Mouse (Mus musculus): ENCODE results near the gene Timeless.
"Not testable (repeated sequence)": the region's sequence is repeated elsewhere in the genome, so short reads cannot be mapped to it uniquely, and the experiment has no call there.

Timeless gene

GRCm38 (mm10) chr10:128212871-128213323, 19.0 kb upstream of the Timeless start:
- peak; percentile 62 for DNase-seq (ENCODE audit: extremely low spot score, low spot score)

DNA sequence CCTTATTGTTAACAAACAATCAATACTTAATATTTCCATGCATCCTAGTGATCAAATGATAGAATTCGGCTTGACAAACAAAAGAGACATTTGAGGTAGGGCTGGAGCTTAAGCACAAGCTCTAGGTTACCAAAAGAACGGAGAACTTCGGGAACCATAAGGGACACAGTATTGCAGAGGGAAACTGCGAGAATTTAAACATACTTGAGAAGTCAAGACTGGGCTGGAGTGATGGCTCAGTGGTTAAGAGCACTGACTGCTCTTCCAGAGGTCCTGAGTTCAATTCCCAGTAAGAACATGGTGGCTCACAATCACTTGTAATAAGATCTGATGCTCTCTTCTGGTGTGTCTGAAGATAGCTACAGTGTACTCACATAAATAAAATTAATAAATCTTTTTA, 17.8 kb upstream of the Timeless start:
- not testable (repeated sequence) for DNase-seq (ENCODE audit: extremely low spot score, low spot score)

DNA sequence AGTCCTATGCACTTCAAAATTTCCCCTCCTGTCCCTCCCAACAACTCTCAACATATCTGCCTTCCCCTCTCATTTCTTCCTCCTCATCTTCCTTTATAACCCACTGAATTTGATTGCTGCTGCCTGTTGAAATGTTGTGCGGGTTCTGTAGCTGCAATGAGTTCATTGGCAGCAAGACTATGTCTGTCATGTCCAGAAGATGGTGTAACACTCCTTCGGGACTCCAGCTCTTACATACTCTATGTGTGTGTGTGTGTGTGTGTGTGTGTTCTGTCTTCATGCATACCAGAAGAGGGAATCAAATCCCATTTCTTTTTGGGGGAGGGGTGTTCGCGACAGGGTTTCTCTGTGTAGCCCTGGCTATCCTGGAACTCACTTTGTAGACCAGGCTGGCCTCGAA, 16.9 kb upstream of the Timeless start:
- no peak for DNase-seq (ENCODE audit: extremely low spot score, low spot score)

DNA sequence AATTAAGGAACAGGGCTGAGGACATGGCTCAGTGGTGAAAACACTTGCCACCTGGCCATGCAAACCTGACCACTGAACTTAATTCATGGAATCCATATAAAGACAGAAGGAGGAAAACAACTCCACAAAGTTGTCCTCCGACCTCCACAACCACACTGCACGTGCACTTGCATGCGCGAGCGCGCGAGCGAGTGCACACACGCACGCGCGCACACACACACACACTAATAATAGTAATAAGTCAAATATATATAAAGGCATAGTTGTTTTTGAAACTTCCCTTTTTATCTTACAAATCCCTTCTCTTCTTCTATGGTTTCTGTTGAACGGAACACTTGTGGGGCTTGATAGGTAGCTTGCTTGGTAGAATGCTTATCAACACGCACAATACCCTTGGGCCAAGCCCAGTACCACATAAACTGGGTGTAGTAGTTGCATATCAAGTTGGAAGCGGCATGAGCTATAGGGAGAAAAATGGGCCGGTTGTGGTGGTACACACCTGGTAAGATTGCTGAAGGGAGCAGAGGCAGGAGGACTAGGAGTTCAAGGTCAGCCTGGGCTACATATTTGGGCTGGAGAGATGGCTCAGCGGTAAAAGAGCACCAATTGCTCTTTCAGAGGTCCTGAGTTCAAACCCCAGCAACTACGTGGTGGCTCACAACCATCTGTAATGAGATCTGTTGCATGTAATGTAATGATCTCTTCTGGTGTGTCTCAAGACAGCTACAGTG, 13.3 kb upstream of the Timeless start:
- DNase-seq (ENCODE audit: extremely low spot score, low spot score) = no peak

DNA sequence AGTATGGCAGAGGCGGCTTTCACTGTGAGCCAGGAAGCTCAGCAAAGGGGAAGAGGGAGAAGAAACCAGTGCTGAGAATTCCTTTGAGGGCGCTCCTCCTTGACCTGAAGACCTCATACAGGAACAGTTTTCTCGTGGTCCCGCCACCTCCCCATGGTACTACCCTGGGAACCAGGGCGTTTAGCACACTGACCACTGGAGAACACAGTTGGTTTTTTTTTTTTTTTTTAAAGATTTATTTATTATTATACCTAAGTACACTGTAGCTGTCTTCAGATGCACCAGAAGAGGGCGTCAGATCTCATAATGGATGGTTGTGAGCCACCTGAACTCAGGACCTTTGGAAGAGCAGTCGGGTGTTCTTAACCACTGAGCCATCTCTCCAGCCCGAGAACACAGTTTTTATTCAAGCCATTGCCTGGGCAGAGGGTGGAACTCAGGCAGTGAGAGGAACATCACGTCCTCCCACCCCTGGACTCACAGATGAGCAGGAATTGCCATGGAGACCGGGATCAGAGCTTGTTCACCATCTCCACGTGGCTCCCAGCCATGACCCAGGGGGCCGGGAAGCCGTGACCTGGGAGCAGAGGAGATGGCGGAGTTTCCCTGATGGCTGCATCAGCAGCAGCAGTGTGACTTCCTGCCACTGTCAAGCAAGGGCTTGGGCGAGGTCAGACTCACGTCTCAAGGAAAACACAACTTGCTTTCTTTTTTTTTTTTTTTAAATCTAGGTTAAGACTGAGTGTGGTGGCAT, 10.2 kb upstream of the Timeless start:
- no peak for DNase-seq (ENCODE audit: extremely low spot score, low spot score)

DNA sequence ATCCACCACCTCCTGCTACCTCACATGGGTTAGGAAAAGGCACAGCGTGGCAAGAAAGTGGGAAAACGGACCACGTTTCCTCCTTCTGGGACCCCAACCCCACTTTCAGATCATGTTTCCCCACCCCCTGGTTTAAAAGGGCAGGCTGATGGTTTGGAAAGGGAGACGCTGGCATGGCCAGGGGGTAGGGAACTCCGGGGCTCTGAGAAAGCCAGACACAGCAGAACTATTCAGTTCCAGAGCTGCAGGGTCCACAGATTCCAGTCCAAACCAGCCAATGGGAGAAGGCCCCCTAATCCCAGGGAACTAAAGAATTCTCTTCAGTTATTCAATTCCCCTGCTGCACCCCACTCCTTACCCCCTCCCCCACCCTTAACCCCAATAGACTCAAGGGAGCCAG, 6.8 kb upstream of the Timeless start:
- DNase-seq (ENCODE audit: extremely low spot score, low spot score) = no peak

GRCm38 (mm10) chr10:128225538-128225937, 6.3 kb upstream of the Timeless start, which contains the start of gene Mip:
Mip (plus strand) TSS chr10:128225838.
- DNase-seq (ENCODE audit: extremely low spot score, low spot score) = no peak

- DNase-seq (ENCODE audit: extremely low spot score, low spot score) = no peak
Measured at GRCm38 (mm10) chr10:128227592-128227991, 4.3 kb upstream of the Timeless start.

GRCm38 (mm10) chr10:128228009-128228408, 3.9 kb upstream of the Timeless start:
- DNase-seq (ENCODE audit: extremely low spot score, low spot score) = no peak

- no peak for DNase-seq (ENCODE audit: extremely low spot score, low spot score)
Measured at GRCm38 (mm10) chr10:128230582-128230981, 1.3 kb upstream of the Timeless start.

DNA sequence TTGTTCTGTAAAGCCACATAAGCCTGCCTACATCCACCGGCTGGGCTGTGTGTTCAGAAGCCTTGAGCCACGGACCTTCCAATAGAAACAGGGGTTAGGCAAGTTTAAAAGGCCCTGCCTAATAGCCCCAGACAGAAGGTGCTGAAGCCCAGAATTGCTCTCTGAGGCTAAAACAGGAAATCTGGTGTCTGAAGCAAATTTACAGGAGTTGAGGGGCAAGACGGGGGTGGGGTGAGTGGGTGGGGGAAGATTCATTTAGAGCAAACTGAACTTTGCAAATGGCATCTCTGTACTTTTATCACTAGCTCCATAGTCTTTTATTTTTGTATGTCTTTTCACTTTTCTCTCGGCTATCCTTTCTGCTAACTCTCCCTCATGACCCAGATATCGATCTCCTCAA, 719 bp upstream of the Timeless start:
- no peak for DNase-seq (ENCODE audit: extremely low spot score, low spot score)

- peak; percentile 60 for DNase-seq (ENCODE audit: extremely low spot score, low spot score)
Measured at GRCm38 (mm10) chr10:128232420-128232985, 638 bp downstream of the Timeless start.

- no peak for DNase-seq (ENCODE audit: extremely low spot score, low spot score)
Measured at GRCm38 (mm10) chr10:128236321-128236720, 4.5 kb downstream of the Timeless start.

DNA sequence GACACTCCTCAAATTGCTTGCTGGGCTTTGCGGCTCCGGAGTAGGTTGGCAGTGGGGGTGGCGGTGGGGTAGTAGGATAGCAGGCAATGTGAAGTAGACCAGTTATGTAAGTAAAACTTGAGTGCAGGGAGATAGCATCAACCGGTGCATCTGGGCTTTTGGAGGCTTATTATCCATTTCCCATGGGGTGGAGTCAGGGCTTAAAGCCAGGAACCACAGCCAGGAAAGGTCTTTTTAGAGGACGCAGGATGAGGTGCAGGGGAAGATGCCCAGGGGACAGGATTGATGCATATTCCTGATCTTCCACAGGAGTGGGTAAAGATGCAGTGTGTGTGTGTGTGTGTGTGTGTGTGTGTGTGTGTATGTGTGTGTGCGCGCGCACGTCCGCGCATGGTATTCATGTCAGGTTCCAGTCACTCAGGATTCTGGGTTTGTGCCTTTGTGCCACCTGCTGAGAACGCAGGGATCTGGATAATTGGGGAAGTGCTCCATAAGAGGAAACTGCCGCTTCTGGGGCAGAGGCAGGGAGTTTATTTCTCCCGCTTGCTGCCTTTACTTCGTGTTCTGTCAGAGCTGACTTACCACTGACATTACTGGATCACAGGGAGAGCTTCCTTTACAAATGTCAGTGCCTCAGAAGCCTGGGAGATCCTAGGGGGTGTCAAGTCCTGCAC, 6.1 kb downstream of the Timeless start:
- DNase-seq (ENCODE audit: extremely low spot score, low spot score) = no peak

DNA sequence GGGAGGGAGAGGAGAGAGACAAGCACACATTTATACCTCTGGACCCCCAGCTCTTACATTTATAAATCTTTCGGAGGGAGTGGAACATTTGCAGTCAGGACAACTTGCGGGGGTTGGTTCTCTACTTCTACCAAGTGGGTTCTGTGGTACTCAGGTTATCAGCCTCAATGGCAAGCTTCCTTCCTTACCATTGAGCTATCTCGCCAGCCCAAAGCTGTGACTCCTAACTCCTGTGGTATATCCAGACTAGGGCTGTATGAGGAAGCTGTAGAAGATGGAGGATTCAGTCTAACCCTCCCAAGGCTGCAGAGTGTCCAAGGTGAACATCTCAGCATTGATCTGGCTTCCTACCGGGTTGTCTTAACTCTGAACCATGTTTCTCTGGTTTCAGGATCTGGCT, 7.3 kb downstream of the Timeless start:
- DNase-seq (ENCODE audit: extremely low spot score, low spot score) = no peak

DNA sequence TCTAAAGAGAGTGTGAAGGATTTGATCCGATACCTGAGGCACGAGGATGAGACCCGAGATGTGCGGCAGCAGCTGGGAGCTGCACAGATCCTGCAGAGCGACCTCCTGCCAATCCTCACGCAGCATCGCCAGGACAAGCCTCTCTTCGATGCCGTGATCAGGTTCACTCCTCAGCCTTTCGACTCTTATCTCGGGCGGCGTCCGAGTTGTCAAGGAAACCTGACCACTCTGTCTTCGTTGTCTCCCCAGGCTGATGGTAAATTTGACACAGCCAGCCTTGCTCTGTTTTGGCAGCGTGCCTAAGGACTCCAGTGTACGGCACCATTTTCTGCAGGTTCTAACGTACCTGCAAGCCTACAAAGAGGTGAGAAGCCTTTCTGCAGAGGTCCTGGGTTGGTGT, 8.3 kb downstream of the Timeless start:
- DNase-seq (ENCODE audit: extremely low spot score, low spot score) = no peak

DNA sequence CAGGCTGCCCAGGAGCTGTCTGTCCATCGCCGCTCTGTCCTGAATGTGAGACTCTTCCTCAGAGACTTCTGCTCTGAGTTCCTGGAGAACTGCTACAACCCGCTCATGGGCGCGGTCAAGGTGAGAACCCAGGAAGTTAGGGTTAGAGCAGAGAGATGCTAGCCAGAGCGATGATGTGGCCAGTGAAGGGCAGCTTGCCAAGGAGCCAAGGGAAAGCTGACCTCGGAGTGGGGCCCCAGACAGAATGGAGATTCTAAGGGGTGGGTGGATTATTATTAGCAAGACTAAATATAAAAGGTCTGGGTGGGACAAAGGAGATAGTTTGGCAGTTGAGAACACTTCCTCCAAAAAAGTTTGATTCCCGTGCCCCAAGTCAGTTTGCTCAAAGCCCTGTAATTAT, 11.4 kb downstream of the Timeless start:
- DNase-seq (ENCODE audit: extremely low spot score, low spot score) = no peak

DNA sequence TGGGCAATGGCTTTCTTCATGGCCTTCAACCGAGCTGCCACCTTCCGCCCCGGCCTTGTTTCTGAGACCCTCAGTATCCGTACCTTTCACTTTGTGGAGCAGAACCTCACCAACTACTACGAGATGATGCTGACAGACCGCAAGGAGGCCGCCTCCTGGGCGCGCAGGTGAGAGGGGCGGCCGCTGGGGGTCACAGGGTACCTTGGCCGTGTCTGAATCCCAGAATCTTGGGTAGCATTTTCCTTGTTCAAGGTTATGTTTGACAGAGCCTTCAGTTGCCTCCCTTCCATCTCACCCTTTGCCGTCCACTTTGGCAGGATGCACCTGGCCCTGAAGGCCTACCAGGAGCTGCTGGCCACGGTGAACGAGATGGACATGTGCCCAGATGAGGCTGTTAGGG, 12.3 kb downstream of the Timeless start:
- no peak for DNase-seq (ENCODE audit: extremely low spot score, low spot score)

DNA sequence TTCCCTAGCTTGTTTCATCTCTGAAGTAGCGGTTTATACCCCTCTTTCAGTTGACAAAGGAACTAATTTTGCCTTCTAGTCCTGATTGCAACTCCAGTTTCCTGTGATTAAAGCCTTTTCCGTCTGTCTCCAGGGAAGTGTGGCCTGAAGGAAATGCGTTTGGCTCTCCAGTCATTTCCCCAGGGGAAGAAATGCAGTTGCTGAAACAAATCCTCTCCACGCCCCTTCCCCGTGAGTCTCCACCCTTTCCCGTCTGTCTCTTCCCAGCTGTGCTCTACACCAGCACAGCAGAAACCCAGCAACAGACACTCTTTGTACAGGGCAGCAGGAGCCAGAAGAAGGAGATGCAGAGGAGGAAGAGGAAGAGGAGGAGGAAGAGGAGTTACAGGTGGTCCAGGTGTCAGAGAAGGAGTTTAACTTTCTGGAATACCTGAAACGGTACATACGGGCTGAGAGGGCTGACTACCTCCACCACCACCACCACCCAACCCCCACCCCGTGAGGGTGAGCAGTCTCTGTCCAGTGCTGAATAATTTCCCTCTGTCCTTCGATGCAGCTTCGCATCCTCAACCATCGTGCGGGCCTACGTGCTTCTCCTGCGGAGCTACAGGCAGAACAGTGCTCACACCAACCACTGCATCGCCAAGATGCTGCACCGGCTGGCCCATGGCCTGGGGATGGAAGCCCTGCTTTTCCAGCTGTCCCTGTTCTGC, 15.3 kb downstream of the Timeless start:
- DNase-seq (ENCODE audit: extremely low spot score, low spot score) = no peak

DNA sequence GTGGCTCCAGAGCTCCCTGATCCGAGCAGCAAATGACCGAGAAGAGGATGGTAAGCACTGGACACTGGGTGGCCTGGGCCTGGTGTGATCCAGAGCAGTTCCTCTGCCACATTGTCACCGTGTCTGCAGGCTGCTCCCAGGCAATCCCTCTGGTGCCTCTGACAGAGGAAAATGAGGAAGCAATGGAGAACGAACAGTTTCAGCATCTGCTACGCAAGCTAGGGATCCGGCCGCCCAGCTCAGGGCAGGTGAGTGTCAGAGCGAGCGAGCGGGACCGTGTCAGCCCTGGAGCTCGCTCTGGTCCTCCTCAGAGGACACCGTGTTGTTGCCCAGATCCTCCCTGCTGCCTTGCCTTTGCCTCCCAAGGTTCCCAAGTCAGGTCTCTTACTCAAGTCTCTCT, 18.7 kb downstream of the Timeless start:
- DNase-seq (ENCODE audit: extremely low spot score, low spot score) = no peak

DNA sequence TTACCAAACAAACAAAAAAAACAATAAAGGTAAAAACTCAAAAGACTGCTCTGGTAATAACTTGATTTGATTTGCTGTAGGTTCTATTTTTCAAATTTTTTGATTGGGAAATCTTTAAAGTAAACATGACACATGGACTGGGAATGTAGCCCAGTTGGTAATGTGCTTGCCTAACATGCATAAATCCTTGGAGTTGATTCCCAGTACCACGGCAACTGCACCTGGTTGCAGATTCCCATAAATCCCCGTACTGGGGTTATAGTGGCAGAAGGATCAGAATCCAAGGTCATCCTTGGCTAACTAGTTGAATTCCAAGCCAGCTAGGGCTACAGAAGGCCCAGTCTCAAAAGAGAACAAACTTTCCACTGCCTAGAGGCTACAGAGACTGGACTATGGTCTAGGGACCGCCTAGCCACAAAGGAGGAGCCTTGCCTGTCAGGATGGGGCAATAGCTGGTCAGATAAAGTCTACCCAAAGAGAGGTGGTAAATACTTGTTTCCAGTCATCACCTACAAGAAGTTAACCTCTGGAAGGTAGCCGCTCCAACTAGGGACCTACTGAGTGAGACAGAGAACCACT, 21.9 kb downstream of the Timeless start, which contains the start of gene Apon:
Apon (plus strand) TSS at position 420 of the 579 bp plus-strand sequence.
- DNase-seq (ENCODE audit: extremely low spot score, low spot score) = no peak

Data from neural tube, embryonic 10.5 days (tissue).